Mouse (Mus musculus): ENCODE measurements around the gene Mylk. TPM values are rescaled to one million over a fixed set of nuclear protein-coding genes. Genes with fewer than 3 reads are reported as not detected.
A peak's percentile ranks its signal among the peaks of the same experiment; 100 is the strongest.

Gene Mylk
- total RNA-seq, 2 experiments from 2014 or later = 14.5 to 14.9 TPM

GRCm38 (mm10) chr16:34959261-34959660 lies 214.3 kb downstream of the Mylk start:
- Histone ChIP-seq H3K4me3 (no peak overlapping the region), H3K27ac (no peak overlapping the region)
- intact Hi-C loops (cut with DNase I) = no loop called here
- no peak for DNase-seq (ENCODE audit: extremely low spot score in 1 of 2, low spot score in 2 of 2)
- no peak for TF ChIP-seq CTCF (IDR thresholded peaks at IDR 0.05)

- Histone ChIP-seq H3K4me3 (no peak overlapping the region), H3K27ac (no peak overlapping the region)
- intact Hi-C loops (cut with DNase I) = no loop called here
- DNase-seq (ENCODE audit: extremely low spot score in 1 of 2, low spot score in 2 of 2) = no peak
- TF ChIP-seq CTCF (IDR thresholded peaks at IDR 0.05) = no peak
Measured at GRCm38 (mm10) chr16:34960243-34960642, 215.2 kb downstream of the Mylk start.

- intact Hi-C loops (cut with DNase I) = no loop called here
- TF ChIP-seq CTCF (IDR thresholded peaks at IDR 0.05) = no peak
- no peak for DNase-seq (ENCODE audit: extremely low spot score in 1 of 2, low spot score in 2 of 2)
- H3K27ac ChIP-seq = no peak overlapping the region
- no peak overlapping the region for H3K4me3 ChIP-seq
Measured at GRCm38 (mm10) chr16:34960866-34961582, 216.0 kb downstream of the Mylk start.

GRCm38 (mm10) chr16:34962322-34962721 lies 217.3 kb downstream of the Mylk start:
- no peak overlapping the region for H3K4me3 ChIP-seq
- no peak for TF ChIP-seq CTCF (IDR thresholded peaks at IDR 0.05)
- intact Hi-C loops (cut with DNase I) = no loop called here
- DNase-seq (ENCODE audit: extremely low spot score in 1 of 2, low spot score in 2 of 2) = no peak
- H3K27ac ChIP-seq = no peak overlapping the region

- intact Hi-C loops (cut with DNase I) = no loop called here
- no peak for TF ChIP-seq CTCF (IDR thresholded peaks at IDR 0.05)
Measured at GRCm38 (mm10) chr16:34963008-34963407, 218.0 kb downstream of the Mylk start.

GRCm38 (mm10) chr16:34966620-34967081 lies 221.6 kb downstream of the Mylk start:
- no peak overlapping the region for H3K4me3 ChIP-seq
- TF ChIP-seq CTCF (IDR thresholded peaks at IDR 0.05) = no peak
- intact Hi-C loops (cut with DNase I) = loop anchor here (1.0 to 2.0 kb wide), 2 partner anchors 46 to 64 kb away; no protein-coding TSS in a partner anchor
- H3K27ac ChIP-seq = no peak overlapping the region
- no peak for DNase-seq (ENCODE audit: extremely low spot score in 1 of 2, low spot score in 2 of 2)

More at GRCm38 (mm10) chr16:34963008-34963407, 218.0 kb downstream of the Mylk start:
- no peak overlapping the region for H3K4me3 ChIP-seq
- H3K27ac ChIP-seq = no peak overlapping the region
- DNase-seq (ENCODE audit: extremely low spot score in 1 of 2, low spot score in 2 of 2) = no peak

GRCm38 (mm10) chr16:34967120-34967800 lies 222.2 kb downstream of the Mylk start:
- peak; percentile 68 to 73 for DNase-seq (ENCODE audit: extremely low spot score in 1 of 2, low spot score in 2 of 2)
- no peak overlapping the region for H3K4me3 ChIP-seq
- intact Hi-C loops (cut with DNase I) = loop anchor here (1.0 to 2.0 kb wide), 2 partner anchors 46 to 65 kb away; no protein-coding TSS in a partner anchor
- peak; percentile 93 for TF ChIP-seq CTCF (IDR thresholded peaks at IDR 0.05)
- no peak overlapping the region for H3K27ac ChIP-seq

- H3K4me3 ChIP-seq = no peak overlapping the region
- TF ChIP-seq CTCF (IDR thresholded peaks at IDR 0.05) = no peak
- intact Hi-C loops (cut with DNase I) = no loop called here
- no peak overlapping the region for H3K27ac ChIP-seq
- DNase-seq (ENCODE audit: extremely low spot score in 1 of 2, low spot score in 2 of 2) = no peak
Measured at GRCm38 (mm10) chr16:34968181-34968580, 223.2 kb downstream of the Mylk start.

GRCm38 (mm10) chr16:34972471-34972870 lies 227.5 kb downstream of the Mylk start:
- TF ChIP-seq CTCF (IDR thresholded peaks at IDR 0.05) = no peak
- no peak overlapping the region for H3K4me3 ChIP-seq
- H3K27ac ChIP-seq = no peak overlapping the region
- intact Hi-C loops (cut with DNase I) = no loop called here
- DNase-seq (ENCODE audit: extremely low spot score in 1 of 2, low spot score in 2 of 2) = no peak

- TF ChIP-seq CTCF (IDR thresholded peaks at IDR 0.05) = peak; percentile 55
- Histone ChIP-seq H3K27ac (no peak overlapping the region), H3K4me3 (no peak overlapping the region)
- DNase-seq (ENCODE audit: extremely low spot score in 1 of 2, low spot score in 2 of 2) = no peak
- intact Hi-C loops (cut with DNase I) = no loop called here
Measured at GRCm38 (mm10) chr16:34975544-34975943, 230.5 kb downstream of the Mylk start.

- Histone ChIP-seq H3K4me3 (no peak overlapping the region), H3K27ac (no peak overlapping the region)
- intact Hi-C loops (cut with DNase I) = no loop called here
- DNase-seq (ENCODE audit: extremely low spot score in 1 of 2, low spot score in 2 of 2) = no peak
- TF ChIP-seq CTCF (IDR thresholded peaks at IDR 0.05) = peak; percentile 44
Measured at GRCm38 (mm10) chr16:34976630-34977029, 231.6 kb downstream of the Mylk start.

- no peak overlapping the region for H3K4me3 ChIP-seq
- DNase-seq (ENCODE audit: extremely low spot score in 1 of 2, low spot score in 2 of 2) = no peak
- intact Hi-C loops (cut with DNase I) = no loop called here
- no peak overlapping the region for H3K27ac ChIP-seq
- no peak for TF ChIP-seq CTCF (IDR thresholded peaks at IDR 0.05)
Measured at GRCm38 (mm10) chr16:34978018-34978417, 233.0 kb downstream of the Mylk start.

Measured in left cerebral cortex, adult 2 months (tissue).